Mouse (Mus musculus): ENCODE data around the gene Itpr3. TPM values are rescaled to one million over a fixed set of nuclear protein-coding genes. Genes with fewer than 3 reads are reported as not detected.

The Itpr3 gene
- polyA plus RNA-seq, 1 experiment from 2014 or later, result 1.2 TPM

DNA sequence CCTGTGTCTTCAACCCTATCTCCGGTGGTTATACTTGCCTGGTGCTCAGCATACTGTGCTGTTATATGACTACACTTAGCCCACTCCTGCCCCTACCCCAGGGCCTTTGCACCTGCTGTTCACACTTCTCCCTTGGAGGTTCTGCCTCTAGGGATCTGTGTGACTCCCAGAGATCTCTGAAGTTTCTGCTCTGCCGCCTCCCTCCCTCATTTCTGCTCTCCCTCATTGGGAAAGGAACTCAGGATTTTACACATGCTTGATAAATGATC lies 15.4 kb upstream of the Itpr3 start:
- no peak overlapping the region for H3K4me3 ChIP-seq (ENCODE audit: low read depth, low read length)
- peaks cover 18% of the 10 kb centered on the region for H3K4me1 ChIP-seq (ENCODE audit: control insufficient read depth, insufficient read depth, low read length)
- no peaks in the 10 kb centered on the region for H3K27me3 ChIP-seq (ENCODE audit: control insufficient read depth, insufficient read depth, low read length)
- no peaks in the 10 kb centered on the region for H3K36me3 ChIP-seq (ENCODE audit: control insufficient read depth, insufficient read depth, low read length)
- WGBS, result 79% methylated on average over 2 of the region's 2 CpGs
- H3K9ac ChIP-seq (ENCODE audit: low read length), result no peak overlapping the region
- no peaks in the 10 kb centered on the region for H3K9me3 ChIP-seq (ENCODE audit: control insufficient read depth, low read length)
- ATAC-seq (ENCODE audit: insufficient read depth, low FRiP score, low TSS enrichment) (no peak), DNase-seq (ENCODE audit: low spot score) (no peak)
- no peak overlapping the region for H3K4me2 ChIP-seq (ENCODE audit: low read depth)
- H3K27ac ChIP-seq (ENCODE audit: low read depth, low read length), result no peak overlapping the region; the same call in 1 of the 2 replicates

DNA sequence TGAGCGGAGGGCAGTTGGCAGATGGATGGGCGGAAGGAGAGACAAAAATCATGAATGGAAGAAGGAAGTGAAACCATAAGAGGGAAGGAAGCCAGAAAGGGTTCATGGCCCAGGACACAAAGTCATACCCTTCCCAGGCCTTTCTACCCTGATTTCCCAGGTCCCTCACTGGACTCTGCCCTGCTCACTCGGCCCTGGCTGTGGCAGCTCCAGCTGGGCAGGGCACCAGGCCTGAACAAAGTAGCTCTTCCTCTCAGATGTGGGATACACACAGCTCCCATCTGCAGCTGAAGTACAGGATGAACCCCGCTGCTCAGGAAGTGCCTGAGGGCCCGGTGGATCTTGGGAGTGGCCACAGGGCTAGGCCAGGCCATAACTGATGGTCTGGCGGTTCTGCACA lies 14.3 kb upstream of the Itpr3 start:
- no peak overlapping the region for H3K4me3 ChIP-seq (ENCODE audit: low read depth, low read length)
- no peaks in the 10 kb centered on the region for H3K27me3 ChIP-seq (ENCODE audit: control insufficient read depth, insufficient read depth, low read length)
- H3K9ac ChIP-seq (ENCODE audit: low read length), result 0 out of 2 replicates have a peak overlapping the region, but pooled peaks have one; percentile 6
- H3K9me3 ChIP-seq (ENCODE audit: control insufficient read depth, low read length), result no peaks in the 10 kb centered on the region
- WGBS, result 57% methylated on average over 6 of the region's 6 CpGs
- H3K27ac ChIP-seq (ENCODE audit: low read depth, low read length), result no peak overlapping the region
- DNase-seq (ENCODE audit: low spot score), result no peak
- no peak overlapping the region for H3K4me2 ChIP-seq (ENCODE audit: low read depth)
- no peak for ATAC-seq (ENCODE audit: insufficient read depth, low FRiP score, low TSS enrichment)
- H3K4me1 ChIP-seq (ENCODE audit: control insufficient read depth, insufficient read depth, low read length), result peaks cover 18% of the 10 kb centered on the region
- no peaks in the 10 kb centered on the region for H3K36me3 ChIP-seq (ENCODE audit: control insufficient read depth, insufficient read depth, low read length)

DNA sequence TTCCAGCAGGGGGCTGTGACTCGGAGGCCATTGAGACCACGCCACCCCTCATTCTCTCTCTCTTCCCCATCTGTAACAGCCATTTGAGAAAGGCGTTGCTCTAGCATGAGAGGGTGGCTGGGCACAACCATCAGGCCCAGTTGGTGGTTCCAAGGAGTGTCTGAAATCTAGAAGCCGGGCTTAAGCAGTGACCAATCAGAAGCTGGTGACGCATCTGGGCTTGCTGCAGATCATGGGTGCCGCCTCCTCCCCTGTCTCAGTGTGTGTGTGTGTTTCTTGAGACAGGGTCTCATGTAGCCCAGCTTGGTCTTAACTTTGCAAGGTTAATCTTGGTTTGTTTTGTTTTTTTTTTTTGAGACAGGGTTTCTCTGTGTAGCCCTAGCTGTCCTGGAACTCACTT lies 11.9 kb upstream of the Itpr3 start:
- no peak overlapping the region for H3K4me3 ChIP-seq (ENCODE audit: low read depth, low read length)
- no peak overlapping the region for H3K27ac ChIP-seq (ENCODE audit: low read depth, low read length)
- no peaks in the 10 kb centered on the region for H3K9me3 ChIP-seq (ENCODE audit: control insufficient read depth, low read length)
- no peak overlapping the region for H3K4me2 ChIP-seq (ENCODE audit: low read depth)
- no peak overlapping the region for H3K9ac ChIP-seq (ENCODE audit: low read length)
- no peak for DNase-seq (ENCODE audit: low spot score)
- H3K4me1 ChIP-seq (ENCODE audit: control insufficient read depth, insufficient read depth, low read length), result peaks cover 16% of the 10 kb centered on the region
- H3K27me3 ChIP-seq (ENCODE audit: control insufficient read depth, insufficient read depth, low read length), result no peaks in the 10 kb centered on the region
- no peak for ATAC-seq (ENCODE audit: insufficient read depth, low FRiP score, low TSS enrichment)
- no peaks in the 10 kb centered on the region for H3K36me3 ChIP-seq (ENCODE audit: control insufficient read depth, insufficient read depth, low read length)
- 87% methylated on average over 6 of the region's 6 CpGs for whole genome bisulfite sequencing

DNA sequence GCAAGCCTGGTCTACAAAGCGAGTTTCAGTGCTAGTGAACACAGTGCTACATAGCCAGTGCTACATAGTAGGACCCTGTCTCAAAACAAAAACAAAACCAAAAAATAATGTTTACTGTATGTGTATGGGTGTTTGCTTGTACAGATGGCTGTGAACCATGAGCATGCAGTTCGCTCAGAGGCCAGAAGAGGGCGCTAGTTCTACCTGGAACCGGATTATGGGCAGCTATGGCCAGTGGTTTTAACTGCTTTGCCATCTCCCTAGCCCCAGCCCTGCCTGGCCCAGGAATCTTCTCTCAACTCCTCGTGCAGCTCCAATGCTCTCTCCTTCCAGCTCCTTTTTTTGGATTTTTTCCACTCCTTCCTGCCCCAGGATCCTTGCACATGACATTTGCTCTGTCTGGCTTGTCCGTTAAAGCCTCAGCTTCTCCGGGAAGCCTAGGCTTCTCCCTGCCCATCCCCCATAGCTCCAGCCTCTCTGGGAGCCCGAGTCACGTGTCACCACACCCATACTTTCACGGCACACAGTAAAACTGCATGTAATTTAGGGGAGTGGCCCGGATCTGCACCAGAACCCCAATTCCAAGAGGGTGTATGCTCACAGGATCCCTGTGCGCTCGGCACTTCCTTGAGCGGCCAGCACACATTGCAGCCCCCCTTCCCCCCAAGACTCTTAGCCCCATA lies 9.2 kb upstream of the Itpr3 start:
- Histone ChIP-seq H3K9ac (ENCODE audit: low read length) (no peak overlapping the region), H3K27ac (ENCODE audit: low read depth, low read length) (peak overlapping the region; percentile 49; the same call in 1 of the 2 replicates), H3K9me3 (ENCODE audit: control insufficient read depth, low read length) (no peaks in the 10 kb centered on the region), H3K36me3 (ENCODE audit: control insufficient read depth, insufficient read depth, low read length) (no peaks in the 10 kb centered on the region), H3K4me2 (ENCODE audit: low read depth) (no peak overlapping the region), H3K27me3 (ENCODE audit: control insufficient read depth, insufficient read depth, low read length) (no peaks in the 10 kb centered on the region), H3K4me3 (ENCODE audit: low read depth, low read length) (no peak overlapping the region), H3K4me1 (ENCODE audit: control insufficient read depth, insufficient read depth, low read length) (0 out of 2 replicates have a peak, but pooled peaks cover 3% of the 10 kb centered on the region)
- DNase-seq (ENCODE audit: low spot score), result no peak
- ATAC-seq (ENCODE audit: insufficient read depth, low FRiP score, low TSS enrichment), result no peak
- 74% methylated on average over 14 of the region's 14 CpGs for whole genome bisulfite sequencing

DNA sequence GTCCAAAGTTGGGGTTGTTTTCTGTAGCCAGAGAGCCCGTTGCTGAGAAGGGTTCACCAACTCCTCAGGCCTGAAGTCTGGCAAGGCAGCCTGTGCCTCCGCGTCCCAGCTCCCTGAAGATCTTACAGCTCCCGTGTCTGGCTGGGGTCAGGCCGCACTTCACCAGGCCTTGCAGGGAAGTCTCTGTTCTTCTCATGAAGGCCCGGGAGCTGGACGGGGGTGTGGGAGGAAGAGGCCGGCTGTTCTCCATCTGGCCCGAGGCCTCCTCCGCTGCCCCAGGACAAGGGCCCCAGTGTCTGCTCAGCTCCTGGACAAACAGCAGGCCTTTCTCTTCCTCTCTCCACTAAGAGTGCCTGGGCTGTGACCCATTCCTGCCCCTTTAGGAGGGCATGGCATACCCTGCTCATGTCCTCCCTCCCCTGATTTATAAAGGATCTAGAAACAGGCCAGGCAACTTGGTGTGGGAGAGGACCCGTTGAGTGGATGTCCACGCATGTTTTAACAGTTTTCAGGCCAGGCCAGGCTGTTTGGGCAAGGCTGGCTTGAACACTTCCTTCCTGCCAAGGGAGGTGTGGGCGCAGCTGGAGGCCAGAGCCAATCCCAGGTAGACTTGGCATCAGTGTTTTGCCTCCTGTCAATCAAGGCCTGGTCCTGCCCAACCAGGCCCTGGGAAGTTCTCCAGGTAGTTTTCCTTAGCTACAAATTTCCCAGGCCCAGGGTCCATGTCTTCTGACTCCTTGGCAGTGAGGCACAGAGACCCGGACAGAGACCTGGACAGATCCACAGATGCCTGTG lies 8.5 kb upstream of the Itpr3 start:
- Histone ChIP-seq H3K4me2 (ENCODE audit: low read depth) (no peak overlapping the region), H3K27ac (ENCODE audit: low read depth, low read length) (peak overlapping the region; percentile 49; the same call in 1 of the 2 replicates), H3K36me3 (ENCODE audit: control insufficient read depth, insufficient read depth, low read length) (no peaks in the 10 kb centered on the region), H3K9ac (ENCODE audit: low read length) (no peak overlapping the region), H3K4me1 (ENCODE audit: control insufficient read depth, insufficient read depth, low read length) (no peaks in the 10 kb centered on the region), H3K27me3 (ENCODE audit: control insufficient read depth, insufficient read depth, low read length) (no peaks in the 10 kb centered on the region), H3K4me3 (ENCODE audit: low read depth, low read length) (no peak overlapping the region), H3K9me3 (ENCODE audit: control insufficient read depth, low read length) (no peaks in the 10 kb centered on the region)
- WGBS, result 64% methylated on average over 14 of the region's 14 CpGs
- DNase-seq (ENCODE audit: low spot score) (no peak), ATAC-seq (ENCODE audit: insufficient read depth, low FRiP score, low TSS enrichment) (no peak)

DNA sequence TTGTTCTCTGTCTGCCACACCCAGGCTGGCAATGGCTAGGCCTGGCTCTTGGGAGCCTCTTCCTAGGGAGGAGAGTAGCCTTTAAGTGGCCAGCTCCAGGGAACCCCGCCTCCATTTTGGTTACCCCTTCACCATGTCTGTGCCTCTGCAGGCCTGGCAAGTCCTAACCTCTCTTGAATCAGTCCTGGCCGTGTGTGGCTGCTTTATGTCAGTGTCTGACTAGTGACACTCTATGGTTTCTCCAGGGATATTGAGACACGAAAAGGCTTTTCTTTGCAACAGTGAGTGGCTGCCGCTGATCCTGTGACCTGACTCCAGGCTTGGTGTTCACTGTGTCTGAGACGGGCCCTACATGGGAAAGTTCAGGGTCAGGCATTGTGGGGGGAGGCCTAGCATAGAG lies 6.3 kb upstream of the Itpr3 start:
- no peak overlapping the region for H3K27ac ChIP-seq (ENCODE audit: low read depth, low read length)
- H3K27me3 ChIP-seq (ENCODE audit: control insufficient read depth, insufficient read depth, low read length), result peaks cover under 1% of the 10 kb centered on the region; the same call in 1 of the 2 replicates
- no peak overlapping the region for H3K4me2 ChIP-seq (ENCODE audit: low read depth)
- H3K4me1 ChIP-seq (ENCODE audit: control insufficient read depth, insufficient read depth, low read length), result no peaks in the 10 kb centered on the region
- ATAC-seq (ENCODE audit: insufficient read depth, low FRiP score, low TSS enrichment), result no peak
- WGBS, result 72% methylated on average over 5 of the region's 5 CpGs
- H3K9me3 ChIP-seq (ENCODE audit: control insufficient read depth, low read length), result no peaks in the 10 kb centered on the region
- H3K9ac ChIP-seq (ENCODE audit: low read length), result 0 out of 2 replicates have a peak overlapping the region, but pooled peaks have one; percentile 7
- H3K36me3 ChIP-seq (ENCODE audit: control insufficient read depth, insufficient read depth, low read length), result no peaks in the 10 kb centered on the region
- H3K4me3 ChIP-seq (ENCODE audit: low read depth, low read length), result no peak overlapping the region
- no peak for DNase-seq (ENCODE audit: low spot score)

DNA sequence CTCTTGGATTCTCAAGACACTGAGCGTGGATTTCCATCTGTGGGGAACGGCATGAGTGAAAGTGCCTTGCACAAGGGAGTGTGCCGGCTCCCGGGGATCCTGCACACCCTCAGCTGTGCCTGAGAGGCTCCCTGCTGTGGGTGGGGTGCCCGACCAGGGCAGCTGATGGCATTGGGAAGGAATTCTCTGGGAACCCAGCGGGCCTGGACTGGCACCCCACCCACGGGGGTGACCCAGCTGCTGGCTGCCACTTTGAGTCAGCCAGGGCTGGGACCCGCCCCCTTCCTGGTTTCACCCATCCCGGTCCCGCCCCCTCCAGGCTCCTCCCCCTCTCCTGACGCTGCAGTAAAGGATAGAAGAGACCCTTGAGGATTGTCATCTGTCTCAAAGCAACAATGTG lies 5.6 kb upstream of the Itpr3 start:
- Histone ChIP-seq H3K27ac (ENCODE audit: low read depth, low read length) (no peak overlapping the region), H3K36me3 (ENCODE audit: control insufficient read depth, insufficient read depth, low read length) (no peaks in the 10 kb centered on the region), H3K4me3 (ENCODE audit: low read depth, low read length) (no peak overlapping the region), H3K27me3 (ENCODE audit: control insufficient read depth, insufficient read depth, low read length) (peaks cover 7% of the 10 kb centered on the region), H3K9ac (ENCODE audit: low read length) (no peak overlapping the region), H3K9me3 (ENCODE audit: control insufficient read depth, low read length) (no peaks in the 10 kb centered on the region), H3K4me1 (ENCODE audit: control insufficient read depth, insufficient read depth, low read length) (no peaks in the 10 kb centered on the region), H3K4me2 (ENCODE audit: low read depth) (no peak overlapping the region)
- DNase-seq (ENCODE audit: low spot score) (peak; percentile 39), ATAC-seq (ENCODE audit: insufficient read depth, low FRiP score, low TSS enrichment) (no peak)
- WGBS, result 33% methylated on average over 10 of the region's 11 CpGs

DNA sequence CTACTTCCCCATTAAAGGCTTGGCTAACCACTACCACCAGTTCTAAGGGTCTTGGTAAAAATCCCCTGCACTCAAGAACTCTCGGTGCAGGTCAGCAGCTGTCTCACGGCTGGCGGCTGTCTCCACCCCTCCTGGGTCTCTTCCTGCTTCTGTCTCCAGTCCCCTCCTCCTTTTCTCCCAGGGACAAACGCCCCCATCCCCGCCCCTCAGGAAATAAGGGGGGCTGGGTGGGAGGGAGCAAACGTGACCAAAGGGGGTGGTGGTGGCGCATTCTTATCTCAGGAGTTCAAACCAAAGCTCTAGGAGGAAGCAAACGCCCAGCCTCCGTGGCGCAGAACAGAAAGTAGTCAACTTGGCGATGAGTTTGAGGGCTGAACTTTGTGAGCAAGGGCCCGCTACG lies 934 bp upstream of the Itpr3 start:
- WGBS, result 0% methylated on average over 13 of the region's 13 CpGs
- Histone ChIP-seq H3K4me3 (ENCODE audit: low read depth, low read length) (0 out of 2 replicates have a peak overlapping the region, but pooled peaks have one; percentile 10), H3K27ac (ENCODE audit: low read depth, low read length) (no peak overlapping the region), H3K9me3 (ENCODE audit: control insufficient read depth, low read length) (no peaks in the 10 kb centered on the region), H3K4me2 (ENCODE audit: low read depth) (peak overlapping the region; percentile 66), H3K27me3 (ENCODE audit: control insufficient read depth, insufficient read depth, low read length) (peaks cover 34% of the 10 kb centered on the region), H3K9ac (ENCODE audit: low read length) (no peak overlapping the region; the same call in 1 of the 2 replicates), H3K36me3 (ENCODE audit: control insufficient read depth, insufficient read depth, low read length) (no peaks in the 10 kb centered on the region), H3K4me1 (ENCODE audit: control insufficient read depth, insufficient read depth, low read length) (no peaks in the 10 kb centered on the region)
- peak; percentile 68 for DNase-seq (ENCODE audit: low spot score)
- ATAC-seq (ENCODE audit: insufficient read depth, low FRiP score, low TSS enrichment), result no peak

Measured in neural tube, embryonic 11.5 days (tissue).